ENCODE assay signal across 8 mouse cellular contexts in genomic region chrX:103621799-103622198, GRCm38 (mm10). TPM values are rescaled to one million over a fixed set of nuclear protein-coding genes. Genes with fewer than 3 reads are reported as not detected.
DNase-seq lines count a peak whose midpoint lies in the region; ATAC-seq lines count a peak whose summit lies in the region.

No protein-coding gene starts in this region.

- 2% methylated on average over 8 of the region's 8 CpGs for WGBS in embryonic facial prominence, embryonic 13.5 days
- 6% methylated on average over 8 of the region's 8 CpGs for WGBS in intestine, embryonic 15.5 days

- peak overlapping the region; percentile 93 for H3K27ac ChIP-seq in embryonic facial prominence, embryonic 13.5 days
- peak overlapping the region; percentile 88 for H3K27ac ChIP-seq in intestine, embryonic 15.5 days

- H3K36me3 ChIP-seq in embryonic facial prominence, embryonic 13.5 days: no peaks in the 10 kb centered on the region
- H3K36me3 ChIP-seq in intestine, embryonic 15.5 days: no peaks in the 10 kb centered on the region

- peak overlapping the region; percentile 54 for H3K4me3 ChIP-seq in embryonic facial prominence, embryonic 13.5 days
- H3K4me3 ChIP-seq in intestine, embryonic 15.5 days (replicated peaks): peak overlapping the region; percentile 30

- H3K4me1 ChIP-seq in embryonic facial prominence, embryonic 13.5 days: 0 out of 2 replicates have a peak, but pooled peaks cover 4% of the 10 kb centered on the region
- H3K4me1 ChIP-seq in intestine, embryonic 15.5 days (replicated peaks): 0 out of 2 replicates have a peak, but pooled peaks cover 3% of the 10 kb centered on the region

- peak; percentile 5 for ATAC-seq in frontal cortex, adult (ENCODE audit: low TSS enrichment)
- ATAC-seq in embryonic facial prominence, embryonic 13.5 days (ENCODE audit: insufficient number of reproducible peaks, insufficient read depth, low FRiP score, low TSS enrichment, low read depth): peak; percentile 13; the same call in 1 of the 2 replicates
- ATAC-seq in intestine, embryonic 15.5 days: peak; percentile 39
- ATAC-seq in megakaryocyte-erythroid progenitor cell, adult 5-6 weeks (replicated peaks; ENCODE audit: low FRiP score, low TSS enrichment, poor library complexity, severe bottlenecking): peak; percentile 42

- no peaks in the 10 kb centered on the region; the same call in 1 of the 2 replicates for H3K27me3 ChIP-seq in embryonic facial prominence, embryonic 13.5 days
- H3K27me3 ChIP-seq in intestine, embryonic 15.5 days (replicated peaks): no peaks in the 10 kb centered on the region

- no peaks in the 10 kb centered on the region for H3K9me3 ChIP-seq in embryonic facial prominence, embryonic 13.5 days
- H3K9me3 ChIP-seq in intestine, embryonic 15.5 days: no peaks in the 10 kb centered on the region

- peak overlapping the region; percentile 78 for H3K9ac ChIP-seq in embryonic facial prominence, embryonic 13.5 days
- H3K9ac ChIP-seq in intestine, embryonic 15.5 days: peak overlapping the region; percentile 54

- peak overlapping the region; percentile 69 for H3K4me2 ChIP-seq in embryonic facial prominence, embryonic 13.5 days
- H3K4me2 ChIP-seq in intestine, embryonic 15.5 days (replicated peaks): peak overlapping the region; percentile 61

- DNase-seq in frontal cortex, postnatal 36 days (ENCODE audit: low spot score in 2 of 2): no peak
- DNase-seq in A20 (ENCODE audit: low read depth, low spot score): peak; percentile 71
- peak; percentile 24 for DNase-seq in thymus, postnatal 25 days
- no peak for DNase-seq in layer of hippocampus, postnatal 10 days (ENCODE audit: low spot score in 2 of 2)

RNA-seq across cellular contexts. Expression of gene Zcchc13, which starts 8.6 kb away (rescaled TPM):
- not detected in 2 replicates for polyA plus RNA-seq in embryonic facial prominence, embryonic 13.5 days (2015; fragmentation: Nextera tagmentation; extraction: Ambion mirVana)
- polyA plus RNA-seq in intestine, embryonic 15.5 days (2015; fragmentation: Nextera tagmentation; extraction: Ambion mirVana): not detected in 2 replicates
- not detected in 2 replicates for total RNA-seq in megakaryocyte-erythroid progenitor cell, adult 5-6 weeks (2014; fragmentation: Nextera tagmentation)
- total RNA-seq in megakaryocyte-erythroid progenitor cell, adult 5-6 weeks (2017): not detected in 2 replicates
- total RNA-seq in layer of hippocampus, postnatal 10 days (2021): not detected

Comparison
In these comparisons a context has a peak if more than half of its experiments do, and no peak if none do; other contexts are left out.
1. DNase-seq: peak in A20 (single experiment) and thymus, postnatal 25 days (single experiment); none in frontal cortex, postnatal 36 days (0 of 2) and layer of hippocampus, postnatal 10 days (0 of 2).
2. Peak in every context shown above with its lines, with median percentiles within 50 percentile points of each other: ATAC-seq.